Mouse (Mus musculus) CH12.LX (cell line): Measurements from ENCODE around the gene Mrpl57. TPM values are rescaled to one million over a fixed set of nuclear protein-coding genes. Genes with fewer than 3 reads are reported as not detected.

ENCODE experiments used
- DNase-seq: peaks from one replicate; pipeline ENCODE4 v3.0.0-alpha.2; 2013; ENCODE audit errors: extremely low read depth
- H3K27ac ChIP-seq: 2 replicates; pipeline ENCODE4 v1.5.1; 2012; ENCODE audit warnings: low read depth, mild to moderate bottlenecking, control low read depth, moderate library complexity; ENCODE audit not compliant: insufficient read depth
- H3K27me3 ChIP-seq: replicated peaks from 2 replicates; pipeline ENCODE3; 2012; ENCODE audit warnings: inconsistent platforms
- H3K36me3 ChIP-seq, 2 experiments: replicated peaks in 1 of 2; 2 replicates each; pipeline versions ENCODE3 to v1.6.1; 2012; ENCODE audit warnings: inconsistent platforms in 1 of 2, low read length in 1 of 2, mild to moderate bottlenecking in 1 of 2, mixed read lengths in 1 of 2, moderate library complexity in 1 of 2; ENCODE audit not compliant: control insufficient read depth in 1 of 2, insufficient read depth in 1 of 2
- H3K4me1 ChIP-seq, 2 experiments: 2 replicates each; pipeline ENCODE4 v1.6.1; 2012; ENCODE audit warnings: inconsistent platforms in 1 of 2, moderate library complexity in 1 of 2; ENCODE audit not compliant: insufficient read depth in 2 of 2, control insufficient read depth in 1 of 2
- H3K4me2 ChIP-seq: 2 replicates; pipeline ENCODE4 v1.6.1; 2012; ENCODE audit warnings: low read depth, mild to moderate bottlenecking, control low read depth; ENCODE audit not compliant: poor library complexity, insufficient read depth, severe bottlenecking
- H3K4me3 ChIP-seq, 3 experiments: fragments of 150-350 bp in 1 of 3; sonication (generic) in 1 of 3; replicated peaks in 1 of 3; 2 replicates each; pipeline versions ENCODE3 to v1.5.1; 2011 to 2012; ENCODE audit warnings: low read depth in 2 of 3, low read length in 2 of 3, mild to moderate bottlenecking in 2 of 3, moderate library complexity in 2 of 3, control low read depth in 1 of 3, improper control_type of control experiment in 1 of 3, inconsistent platforms in 1 of 3, mixed read lengths in 1 of 3; ENCODE audit not compliant: poor library complexity in 1 of 3
- H3K79me2 ChIP-seq: replicated peaks from 2 replicates; pipeline ENCODE4 v1.6.1; 2012; ENCODE audit warnings: mild to moderate bottlenecking, moderate library complexity; ENCODE audit not compliant: control insufficient read depth, poor library complexity, insufficient read depth, severe bottlenecking; ENCODE audit errors: extremely low read depth
- H3K9ac ChIP-seq: 2 replicates; pipeline ENCODE4 v1.6.1; 2012; ENCODE audit warnings: low read depth, mild to moderate bottlenecking, control low read depth, moderate library complexity; ENCODE audit not compliant: insufficient read depth
- H3K9me3 ChIP-seq: replicated peaks from 2 replicates; pipeline ENCODE3; 2012; ENCODE audit warnings: low read length, inconsistent platforms, mixed read lengths
- BHLHE40 ChIP-seq: IDR thresholded peaks from 2 replicates; pipeline ENCODE4 v1.6.1; 2011; ENCODE audit warnings: mild to moderate bottlenecking, low read depth, low read length, improper control_type of control experiment
- CHD2 ChIP-seq: IDR thresholded peaks from 2 replicates; pipeline ENCODE4 v1.6.1; 2011; ENCODE audit warnings: low read length, improper control_type of control experiment
- E2F4 ChIP-seq: IDR thresholded peaks from 2 replicates; pipeline ENCODE4 v1.6.1; 2011; ENCODE audit warnings: low read depth, low read length, improper control_type of control experiment; ENCODE audit not compliant: insufficient replicate concordance
- ELF1 ChIP-seq: IDR thresholded peaks from 2 replicates; pipeline ENCODE4 v1.6.1; 2014; ENCODE audit warnings: low read depth, mild to moderate bottlenecking, inconsistent platforms, low read length, improper control_type of control experiment
- ETS1 ChIP-seq: conservative IDR thresholded peaks from 2 replicates; pipeline ENCODE4 v1.6.1; 2012; ENCODE audit warnings: low read depth, mild to moderate bottlenecking, inconsistent platforms, low read length, improper control_type of control experiment, moderate library complexity
- GABPA ChIP-seq: IDR thresholded peaks from 2 replicates; pipeline ENCODE4 v1.6.1; 2012; ENCODE audit warnings: low read depth, low read length, improper control_type of control experiment, inconsistent platforms; ENCODE audit not compliant: insufficient replicate concordance
- HCFC1 ChIP-seq: IDR thresholded peaks from 2 replicates; pipeline ENCODE4 v1.6.1; 2012; ENCODE audit warnings: low read depth, mild to moderate bottlenecking, inconsistent platforms, low read length, improper control_type of control experiment
- IRF4 ChIP-seq: IDR thresholded peaks from 2 replicates; pipeline ENCODE4 v1.6.1; 2014; ENCODE audit warnings: low read depth, mild to moderate bottlenecking, inconsistent platforms, low read length, improper control_type of control experiment
- JUND ChIP-seq: conservative IDR thresholded peaks from 2 replicates; pipeline ENCODE4 v1.6.1; 2011; ENCODE audit warnings: low read depth, low read length, improper control_type of control experiment
- KAT2A ChIP-seq: IDR thresholded peaks from 2 replicates; pipeline ENCODE4 v1.6.1; 2012; ENCODE audit warnings: low read length, improper control_type of control experiment, inconsistent platforms; ENCODE audit not compliant: insufficient replicate concordance
- MAX ChIP-seq: IDR thresholded peaks from 2 replicates; pipeline ENCODE4 v1.6.1; 2011; ENCODE audit warnings: low read length, improper control_type of control experiment
- MAZ ChIP-seq: IDR thresholded peaks from 2 replicates; pipeline ENCODE4 v1.6.1; 2012; ENCODE audit warnings: low read depth, mild to moderate bottlenecking, inconsistent platforms, low read length, improper control_type of control experiment, moderate library complexity
- MEF2A ChIP-seq: IDR thresholded peaks from 2 replicates; pipeline ENCODE4 v1.6.1; 2014; ENCODE audit warnings: low read depth, mild to moderate bottlenecking, inconsistent platforms, low read length, improper control_type of control experiment, borderline replicate concordance
- MXI1 ChIP-seq: IDR thresholded peaks from 2 replicates; pipeline ENCODE4 v1.6.1; 2011; ENCODE audit warnings: mild to moderate bottlenecking, low read depth, low read length, improper control_type of control experiment
- MYC ChIP-seq: IDR thresholded peaks from 2 replicates; pipeline ENCODE4 v1.6.1; 2011; ENCODE audit warnings: low read depth, mild to moderate bottlenecking, improper control_type of control experiment, low read length
- NELFE ChIP-seq: IDR thresholded peaks from 2 replicates; pipeline ENCODE4 v1.6.1; 2011; ENCODE audit warnings: low read depth, low read length, improper control_type of control experiment
- NRF1 ChIP-seq: IDR thresholded peaks from 2 replicates; pipeline ENCODE4 v1.6.1; 2014; ENCODE audit warnings: low read depth, mild to moderate bottlenecking, inconsistent platforms, low read length, improper control_type of control experiment, moderate library complexity
- POLR2A ChIP-seq: IDR thresholded peaks from 2 replicates; pipeline ENCODE4 v1.6.1; 2011; ENCODE audit warnings: low read depth, mild to moderate bottlenecking, improper control_type of control experiment, low read length
- POLR2AphosphoS2 ChIP-seq: IDR thresholded peaks from 2 replicates; pipeline ENCODE4 v1.6.1; 2011; ENCODE audit warnings: low read depth, low read length, improper control_type of control experiment
- RAD21 ChIP-seq: IDR thresholded peaks from 2 replicates; pipeline ENCODE4 v1.6.1; 2011; ENCODE audit warnings: low read depth, mild to moderate bottlenecking, low read length, improper control_type of control experiment, moderate library complexity
- SIN3A ChIP-seq: IDR thresholded peaks from 2 replicates; pipeline ENCODE4 v1.6.1; 2012; ENCODE audit warnings: low read length, improper control_type of control experiment, inconsistent platforms
- SMC3 ChIP-seq: IDR thresholded peaks from 2 replicates; pipeline ENCODE4 v1.6.1; 2011; ENCODE audit warnings: low read depth, low read length, improper control_type of control experiment
- TBP ChIP-seq: conservative IDR thresholded peaks from 2 replicates; pipeline ENCODE4 v1.6.1; 2011; ENCODE audit warnings: low read depth, low read length, improper control_type of control experiment
- TCF12 ChIP-seq: IDR thresholded peaks from 2 replicates; pipeline ENCODE4 v1.6.1; 2014; ENCODE audit warnings: low read depth, mild to moderate bottlenecking, inconsistent platforms, low read length, improper control_type of control experiment
- UBTF ChIP-seq: IDR thresholded peaks from 2 replicates; pipeline ENCODE4 v1.6.1; 2012; ENCODE audit warnings: low read depth, mild to moderate bottlenecking, inconsistent platforms, low read length, improper control_type of control experiment, moderate library complexity
- USF1 ChIP-seq: IDR thresholded peaks from 2 replicates; pipeline ENCODE4 v1.6.1; 2014; ENCODE audit warnings: low read depth, mild to moderate bottlenecking, inconsistent platforms, low read length, improper control_type of control experiment
- ZC3H11A ChIP-seq: IDR thresholded peaks from 2 replicates; pipeline ENCODE4 v1.6.1; 2012; ENCODE audit warnings: low read depth, mild to moderate bottlenecking, inconsistent platforms, low read length, improper control_type of control experiment
- ZKSCAN1 ChIP-seq: IDR thresholded peaks from 2 replicates; pipeline ENCODE4 v1.6.1; 2012; ENCODE audit warnings: low read depth, inconsistent platforms, low read length, improper control_type of control experiment, borderline replicate concordance
- ZMIZ1 ChIP-seq: IDR thresholded peaks from 2 replicates; pipeline ENCODE4 v1.6.1; 2012; ENCODE audit warnings: low read depth, mild to moderate bottlenecking, inconsistent platforms, low read length, improper control_type of control experiment
- dilution Hi-C: fragments of 300-500 bp; cut with MboI; formaldehyde crosslinking; loops from 2 replicates; pipeline ENCODE4 v1.14.3; 2020; ENCODE audit warnings: low sequenced_read_pairs; ENCODE audit not compliant: extremely low pct_unique_long_range_greater_than_20kb, extremely low pct_ligation_motif_present
- in situ Hi-C: fragments of 300-500 bp; cut with MboI; formaldehyde crosslinking; loops from 3 replicates; pipeline ENCODE4 v1.14.3; 2019; ENCODE audit warnings: low sequenced_read_pairs, low pct_ligation_motif_present, low pct_unique_long_range_greater_than_20kb, mixed read lengths
- polyA plus RNA-seq: library from polyadenylated mRNA; unstranded; fragments of >175 nt; gene quantifications from 2 replicates; pipeline ENCODE4 v1.2.1, GENCODE M21; 2012; ENCODE audit warnings: low read depth; ENCODE audit not compliant: insufficient read length
- total RNA-seq, 2 experiments: library from RNA; depleted of rRNA; stranded (reverse); fragments of 300-350 nt in 1 of 2; fragments of >200 nt in 1 of 2; gene quantifications; 2 replicates each; pipeline ENCODE4 v1.2.3; 2012 to 2014

Mrpl57 gene
- total RNA-seq (2012; rRNA removed) (183 and 184 TPM in 2 replicates), total RNA-seq (2014; rRNA removed) (112 and 123 TPM in 2 replicates), polyA plus RNA-seq (170 and 176 TPM in 2 replicates)

DNA sequence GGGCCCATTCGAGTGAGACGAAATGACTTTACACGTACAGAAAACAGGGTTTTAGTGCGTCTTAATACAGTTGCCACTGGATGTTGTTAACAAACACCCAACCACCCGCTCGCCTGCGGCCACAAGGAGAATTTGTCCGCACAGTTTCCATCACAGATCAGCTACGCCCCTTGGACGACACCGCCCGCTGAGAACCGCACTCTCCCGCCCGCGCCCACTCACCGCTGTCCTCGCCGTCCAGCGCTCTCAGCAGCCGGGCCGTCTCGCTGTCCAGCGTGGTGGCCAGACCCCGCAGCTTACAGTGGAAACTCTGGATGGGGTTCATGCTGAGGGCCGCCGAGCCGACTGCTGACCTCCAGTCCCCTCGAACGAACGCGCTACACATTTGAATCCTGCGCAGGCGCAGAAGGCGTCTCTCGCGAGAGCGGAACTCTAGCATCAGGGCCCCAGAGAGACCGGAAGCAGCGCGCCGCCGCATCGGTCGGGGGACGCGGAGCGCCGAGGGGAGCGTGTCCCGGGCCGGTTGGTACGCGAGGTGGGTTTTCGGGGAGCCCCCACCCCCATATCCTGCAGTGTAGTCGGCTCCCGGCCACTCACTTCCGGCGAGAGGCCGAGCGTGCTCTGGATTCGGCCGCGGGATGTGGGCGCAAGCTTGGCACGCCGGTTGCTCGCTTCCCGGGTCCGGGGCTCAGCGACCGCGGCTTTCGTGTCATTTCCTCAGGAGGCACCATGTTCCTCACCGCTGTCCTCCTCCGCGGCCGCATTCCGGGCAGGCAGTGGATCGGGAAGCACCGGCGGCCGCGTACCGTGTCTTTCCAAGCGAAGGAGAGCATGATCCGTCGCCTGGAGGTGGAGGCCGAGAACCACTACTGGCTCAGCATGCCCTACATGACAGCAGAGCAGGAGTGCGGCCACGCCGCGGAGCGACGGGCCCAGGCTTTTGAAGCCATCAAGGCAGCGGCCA lies at the start of gene Mrpl57, which contains the start of gene Ska3:
Mrpl57 (plus strand) TSS at position 447 of the 964 bp plus-strand sequence.
Ska3 (minus strand) TSS at position 398 of the 964 bp plus-strand sequence.
- H3K27me3 ChIP-seq = no peaks in the 10 kb centered on the region
- peak; percentile 95 for DNase-seq
- peaks cover 43% of the 10 kb centered on the region for H3K79me2 ChIP-seq
- dilution Hi-C loops = no loop called here
- H3K9ac ChIP-seq = peak within 1 kb of the TSS; percentile 92
- TF ChIP-seq POLR2AphosphoS2 (peak; percentile 82; the same call in 1 of the 2 replicates), ZMIZ1 (peak; percentile 64; the same call in 1 of the 2 replicates), USF1 (no peak), BHLHE40 (no peak), MAZ (no peak), MEF2A (no peak; the same call in 1 of the 2 replicates), KAT2A (no peak), ZC3H11A (no peak), RAD21 (no peak), GABPA (no peak), NRF1 (peak; percentile 91), ELF1 (peak; percentile 95), SIN3A (peak; percentile 54; the same call in 1 of the 2 replicates), ETS1 (no peak), JUND (no peak), E2F4 (no peak), ZKSCAN1 (no peak), IRF4 (peak; percentile 33; the same call in 1 of the 2 replicates), UBTF (no peak), HCFC1 (peak; percentile 74), TBP (peak; percentile 63; the same call in 1 of the 2 replicates), SMC3 (no peak), POLR2A (peak; percentile 98), CHD2 (peak; percentile 99), MXI1 (peak; percentile 91), MAX (peak; percentile 70), TCF12 (peak; percentile 87), MYC (peak; percentile 48; the same call in 1 of the 2 replicates), NELFE (peak; percentile 97)
- H3K9me3 ChIP-seq = no peaks in the 10 kb centered on the region
- peak within 1 kb of the TSS; percentile 71 for H3K27ac ChIP-seq
- H3K4me1 ChIP-seq = peaks cover 4 to 37% of the 10 kb centered on the region in 2 experiments; a peak in 3 of 4 replicates
- peaks cover 16 to 50% of the 10 kb centered on the region in 2 experiments for H3K36me3 ChIP-seq
- peak within 1 kb of the TSS; percentile 73 to 99 (median 93) for H3K4me3 ChIP-seq
- H3K4me2 ChIP-seq = peak within 1 kb of the TSS; percentile 98
- in situ Hi-C loops = no loop called here
